Mouse (Mus musculus) myocyte (in vitro differentiated cells): ENCODE results near the gene Nccrp1.

Source experiments
- CEBPB ChIP-seq: IDR thresholded peaks from 2 replicates; pipeline ENCODE4 v1.6.1; 2011; ENCODE audit warnings: mild to moderate bottlenecking, moderate library complexity; ENCODE audit not compliant: poor library complexity, insufficient read depth, severe bottlenecking
- E2F4 ChIP-seq: IDR thresholded peaks from one replicate; pipeline ENCODE4 v1.6.1; 2011; ENCODE audit warnings: mild to moderate bottlenecking, control low read depth, moderate library complexity; ENCODE audit not compliant: insufficient read depth
- MAX ChIP-seq: IDR thresholded peaks from one replicate; pipeline ENCODE4 v1.6.1; 2011; ENCODE audit warnings: low read depth, mild to moderate bottlenecking, control low read depth
- MYOD1 ChIP-seq, 3 experiments: IDR thresholded peaks; one replicate each; pipeline ENCODE4 v1.6.1; 2011; ENCODE audit warnings: control low read depth in 2 of 3, low read depth in 2 of 3, mild to moderate bottlenecking in 2 of 3, moderate library complexity in 1 of 3; ENCODE audit not compliant: insufficient read length in 2 of 3, control insufficient read depth in 1 of 3
- MYOG ChIP-seq, 3 experiments: IDR thresholded peaks; one replicate each; pipeline ENCODE4 v1.6.1; 2011; ENCODE audit warnings: control low read depth in 2 of 3, low read depth in 2 of 3, mild to moderate bottlenecking in 2 of 3; ENCODE audit not compliant: insufficient read length in 2 of 3, control insufficient read depth in 1 of 3, insufficient read depth in 1 of 3
- POLR2A ChIP-seq: IDR thresholded peaks from one replicate; pipeline ENCODE4 v1.6.1; 2011; ENCODE audit warnings: low read depth, mild to moderate bottlenecking, control low read depth, moderate library complexity; ENCODE audit not compliant: insufficient read length
- POLR2AphosphoS2 ChIP-seq: IDR thresholded peaks from one replicate; pipeline ENCODE4 v1.6.1; 2011; ENCODE audit warnings: low read depth, control low read depth; ENCODE audit not compliant: insufficient read length
- REST ChIP-seq: IDR thresholded peaks from one replicate; pipeline ENCODE4 v1.6.1; 2011; ENCODE audit warnings: mild to moderate bottlenecking, control low read depth, moderate library complexity; ENCODE audit not compliant: insufficient read depth, insufficient read length
- USF1 ChIP-seq: IDR thresholded peaks from one replicate; pipeline ENCODE4 v1.6.1; 2011; ENCODE audit warnings: low read depth, mild to moderate bottlenecking, control low read depth, moderate library complexity

- TF ChIP-seq POLR2A (no peak), USF1 (no peak), MYOG (IDR thresholded peaks at IDR 0.05; ENCODE audit: control insufficient read depth in 1 of 3, insufficient read depth in 1 of 3, insufficient read length in 2 of 3, low read depth in 2 of 3) (no peak), MYOD1 (IDR thresholded peaks at IDR 0.05; ENCODE audit: control insufficient read depth in 1 of 3, insufficient read length in 2 of 3, low read depth in 2 of 3) (no peak), MAX (no peak), E2F4 (no peak), POLR2AphosphoS2 (no peak), REST (no peak), CEBPB (no peak)
Observed at GRCm38 (mm10) chr7:28583570-28584344, 36.7 kb upstream of the Nccrp1 start.
